Mouse (Mus musculus) heart, postnatal 0 days (tissue): ENCODE data around the gene Kifc1.
"Not testable (repeated sequence)": the region's sequence is repeated elsewhere in the genome, so short reads cannot be mapped to it uniquely, and the experiment has no call there.

Source experiments
- CTCF ChIP-seq: IDR thresholded peaks from 2 replicates; pipeline ENCODE4 v1.5.1; 2016; ENCODE audit warnings: antibody characterized with exemption, control low read depth, low read depth
- EP300 ChIP-seq: IDR thresholded peaks from 2 replicates; pipeline ENCODE4 v1.6.1; 2016; ENCODE audit warnings: antibody characterized with exemption, low read depth

GRCm38 (mm10) chr17:33903911-33904651 is 13.6 kb upstream of the Kifc1 start:
- not testable (repeated sequence) for TF ChIP-seq CTCF, EP300
